Mouse (Mus musculus) hindbrain, embryonic 15.5 days (tissue): ENCODE data around the gene Kifc3. TPM values are rescaled to one million over a fixed set of nuclear protein-coding genes. Genes with fewer than 3 reads are reported as not detected.
"Not testable (repeated sequence)": the region's sequence is repeated elsewhere in the genome, so short reads cannot be mapped to it uniquely, and the experiment has no call there.

Experiments used
- ATAC-seq: fragments of 200-750 bp; cut with Nextera tagmentation; 2 replicates; pipeline ENCODE4 v1.8.0; 2017; ENCODE audit warnings: low read depth, moderate number of reproducible peaks, moderate TSS enrichment; ENCODE audit not compliant: low FRiP score
- H3K27ac ChIP-seq: fragments of 300-500 bp; sonication (generic); replicated peaks from 2 replicates; pipeline ENCODE4 v1.5.1; 2015; ENCODE audit warnings: mild to moderate bottlenecking, inconsistent platforms
- H3K27me3 ChIP-seq: fragments of 300-500 bp; sonication (generic); 2 replicates; pipeline ENCODE4 v1.6.1; 2015; ENCODE audit warnings: control low read depth, inconsistent platforms
- H3K36me3 ChIP-seq: fragments of 300-500 bp; sonication (generic); 2 replicates; pipeline ENCODE4 v1.6.1; 2015; ENCODE audit warnings: control low read depth, inconsistent platforms
- H3K4me1 ChIP-seq: fragments of 300-500 bp; sonication (generic); replicated peaks from 2 replicates; pipeline ENCODE4 v1.6.1; 2015; ENCODE audit warnings: control low read depth, inconsistent platforms
- H3K4me2 ChIP-seq: fragments of 300-500 bp; sonication (generic); 2 replicates; pipeline ENCODE4 v1.6.1; 2015; ENCODE audit warnings: moderate library complexity, mild to moderate bottlenecking, inconsistent platforms
- H3K4me3 ChIP-seq: fragments of 300-500 bp; sonication (generic); 2 replicates; pipeline ENCODE4 v1.5.1; 2015; ENCODE audit warnings: mild to moderate bottlenecking, inconsistent platforms
- H3K9ac ChIP-seq: fragments of 300-500 bp; sonication (generic); 2 replicates; pipeline ENCODE4 v1.6.1; 2015; ENCODE audit warnings: inconsistent platforms
- H3K9me3 ChIP-seq: fragments of 300-500 bp; sonication (generic); 2 replicates; pipeline ENCODE4 v1.6.1; 2016; ENCODE audit warnings: control low read depth, inconsistent platforms
- WGBS: fragments of 180-500 bp; shearing (Covaris S2); methylation state at CpG from one replicate; pipeline ENCODE4 v1.1.7; 2015; 5-methylcytosine and 5-hydroxymethylcytosine counted together
- polyA plus RNA-seq: library from polyadenylated mRNA; unstranded; fragments of >200 nt; fragmentation: Nextera tagmentation; extraction: Ambion mirVana; gene quantifications from 2 replicates; pipeline ENCODE4 v1.2.1, GENCODE M21; 2015

The Kifc3 gene
- polyA plus RNA-seq, 1 experiment from 2014 or later = 30.2 TPM

DNA sequence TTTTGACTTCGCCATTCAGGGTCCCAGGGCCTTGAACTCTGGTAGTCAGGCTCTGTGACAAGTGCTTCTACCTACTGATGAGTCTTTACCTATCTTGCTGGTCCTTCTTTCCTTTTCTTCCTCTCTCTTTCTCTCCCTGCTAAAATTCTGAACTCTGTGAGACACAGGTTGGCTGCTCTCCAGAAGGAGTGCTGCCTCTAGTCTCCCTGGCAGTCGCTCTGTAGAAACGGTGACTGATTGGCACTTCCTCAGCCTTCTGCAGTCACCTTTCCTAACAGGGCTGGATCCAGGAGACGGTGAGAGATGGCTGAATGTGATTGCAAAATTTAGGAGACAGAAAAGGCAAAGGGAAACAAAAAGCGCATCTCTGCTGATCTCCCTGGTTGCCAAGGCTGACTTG lies 30.2 kb downstream of the Kifc3 start:
- no peaks in the 10 kb centered on the region for H3K36me3 ChIP-seq

DNA sequence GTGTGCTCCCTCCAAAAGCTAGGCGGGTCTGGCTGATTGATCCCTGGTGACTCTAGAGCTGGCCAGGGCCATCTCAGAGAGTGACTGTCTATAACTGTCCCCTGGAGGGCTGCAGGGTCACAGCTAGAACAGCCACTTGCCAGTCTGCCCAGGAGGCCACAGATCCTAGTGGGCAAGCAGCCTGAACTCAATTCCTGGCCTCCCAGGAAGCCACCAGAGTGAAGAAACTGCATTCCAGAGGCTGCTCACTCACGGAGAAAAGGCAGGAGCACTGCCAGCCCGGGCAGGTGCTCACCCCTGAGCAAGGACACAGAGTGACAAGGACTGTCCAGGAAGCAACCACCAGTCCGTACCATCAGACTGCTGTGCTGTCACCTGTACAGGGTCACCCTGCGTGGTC lies 34.9 kb downstream of the Kifc3 start:
- Histone ChIP-seq H3K4me2 (no peak overlapping the region), H3K36me3 (no peaks in the 10 kb centered on the region), H3K27ac (no peak overlapping the region), H3K9me3 (no peaks in the 10 kb centered on the region), H3K4me3 (no peak overlapping the region), H3K4me1 (no peaks in the 10 kb centered on the region; the same call in 1 of the 2 replicates), H3K27me3 (no peaks in the 10 kb centered on the region), H3K9ac (no peak overlapping the region)
- WGBS = 61% methylated on average over 5 of the region's 5 CpGs
- ATAC-seq = no peak

More for the DNA sequence above, 30.2 kb downstream of the Kifc3 start:
- 60% methylated on average over 5 of the region's 5 CpGs for WGBS
- no peak overlapping the region for H3K4me3 ChIP-seq
- no peak overlapping the region for H3K9ac ChIP-seq
- no peak overlapping the region for H3K27ac ChIP-seq
- no peak for ATAC-seq
- H3K4me2 ChIP-seq = no peak overlapping the region
- no peaks in the 10 kb centered on the region for H3K27me3 ChIP-seq
- peaks cover 21% of the 10 kb centered on the region for H3K4me1 ChIP-seq
- H3K9me3 ChIP-seq = no peaks in the 10 kb centered on the region

DNA sequence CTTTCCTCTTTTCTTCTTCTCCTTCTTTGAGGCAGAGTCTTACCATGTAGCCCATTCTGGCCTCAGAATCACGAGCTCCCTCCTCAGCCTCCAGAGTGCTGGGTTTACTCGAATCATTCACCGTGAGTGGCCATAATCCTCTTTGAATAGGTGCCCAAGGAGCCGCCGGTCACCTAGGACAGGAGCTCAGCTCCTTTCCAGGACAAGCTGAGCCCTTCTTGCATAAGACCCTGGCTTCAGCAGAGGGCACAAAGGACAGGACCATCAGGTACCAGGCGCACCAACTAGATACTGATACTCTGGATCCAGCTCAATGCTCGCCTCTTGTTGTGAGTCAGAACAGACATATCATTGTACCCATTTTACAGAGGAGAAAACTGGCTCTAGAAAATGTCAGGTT lies 36.2 kb downstream of the Kifc3 start:
- Histone ChIP-seq H3K9me3 (no peaks in the 10 kb centered on the region), H3K27ac (no peak overlapping the region), H3K4me2 (no peak overlapping the region), H3K27me3 (no peaks in the 10 kb centered on the region), H3K36me3 (no peaks in the 10 kb centered on the region), H3K4me1 (no peaks in the 10 kb centered on the region), H3K4me3 (no peak overlapping the region), H3K9ac (no peak overlapping the region)
- WGBS = 79% methylated on average over 7 of the region's 7 CpGs
- ATAC-seq = no peak

DNA sequence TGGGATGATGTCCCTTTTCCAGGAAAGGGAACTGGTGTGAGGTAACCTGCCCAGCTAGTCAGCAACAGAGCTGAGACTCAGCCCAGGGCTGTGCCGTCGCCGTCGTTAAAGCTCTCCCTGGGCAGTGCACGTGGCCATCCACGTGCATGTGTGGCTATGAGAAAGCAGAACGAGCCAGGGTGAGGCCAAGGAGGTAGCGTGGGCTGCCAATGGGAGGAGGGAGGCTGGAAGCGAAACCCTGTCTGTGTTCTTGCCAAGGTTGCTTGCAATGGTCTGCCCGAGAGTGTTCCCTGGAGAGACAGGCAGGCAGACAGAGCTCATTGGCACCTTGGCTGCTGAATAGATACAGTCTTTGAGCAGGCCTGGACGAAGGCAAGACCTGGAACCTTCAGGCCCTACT lies 36.7 kb downstream of the Kifc3 start:
- H3K4me2 ChIP-seq = no peak overlapping the region
- H3K36me3 ChIP-seq = no peaks in the 10 kb centered on the region
- no peaks in the 10 kb centered on the region for H3K27me3 ChIP-seq
- H3K4me1 ChIP-seq = no peaks in the 10 kb centered on the region
- no peak overlapping the region for H3K4me3 ChIP-seq
- WGBS = 66% methylated on average over 11 of the region's 11 CpGs
- H3K9me3 ChIP-seq = no peaks in the 10 kb centered on the region
- no peak overlapping the region for H3K9ac ChIP-seq
- ATAC-seq = no peak
- no peak overlapping the region for H3K27ac ChIP-seq

DNA sequence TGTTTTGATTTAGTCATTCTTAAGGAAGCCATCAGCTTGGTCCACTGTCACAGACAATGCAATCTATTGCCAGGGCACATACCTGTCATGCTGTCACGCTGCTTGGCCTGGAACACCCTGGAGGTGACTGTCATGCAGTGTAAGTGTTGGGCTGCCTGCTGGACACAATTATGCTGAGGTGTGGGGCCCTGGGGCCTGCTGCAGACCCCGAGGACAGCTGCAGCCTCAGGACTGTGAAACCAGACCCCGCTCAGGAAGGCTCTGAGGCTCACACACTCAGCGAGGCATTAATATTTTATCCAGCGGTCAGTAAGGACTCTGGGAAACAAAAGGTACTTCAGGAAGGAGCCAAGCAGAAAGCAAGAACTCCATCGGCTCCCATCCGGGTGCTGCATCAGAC lies 38.1 kb downstream of the Kifc3 start:
- Histone ChIP-seq H3K4me2 (no peak overlapping the region), H3K9me3 (no peaks in the 10 kb centered on the region), H3K36me3 (no peaks in the 10 kb centered on the region), H3K4me1 (no peaks in the 10 kb centered on the region), H3K27me3 (no peaks in the 10 kb centered on the region), H3K27ac (no peak overlapping the region), H3K4me3 (no peak overlapping the region), H3K9ac (no peak overlapping the region)
- 67% methylated on average over 7 of the region's 7 CpGs for WGBS
- no peak for ATAC-seq

DNA sequence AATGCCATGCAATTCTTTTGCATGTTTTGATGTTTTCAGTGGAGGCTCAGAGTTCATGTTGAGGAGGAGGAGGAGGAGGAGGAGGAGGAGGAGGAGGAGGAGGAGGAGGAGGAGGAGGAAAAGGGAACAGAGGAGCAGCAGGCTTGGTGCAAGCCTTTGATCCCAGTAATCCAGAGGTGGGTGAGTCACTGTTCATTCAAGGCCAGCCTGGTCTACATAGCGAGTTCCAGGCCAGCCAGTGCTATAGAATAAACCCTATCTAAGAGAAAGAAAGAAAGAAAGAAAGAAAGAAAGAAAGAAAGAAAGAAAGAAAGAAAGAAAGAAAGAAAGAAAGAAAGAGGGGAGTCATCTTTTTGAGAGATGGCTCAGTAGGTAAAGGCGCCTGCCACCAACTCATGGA lies 38.6 kb downstream of the Kifc3 start:
- not testable (repeated sequence) for H3K4me3 ChIP-seq, H3K9me3 ChIP-seq, H3K9ac ChIP-seq, ATAC-seq, H3K27me3 ChIP-seq, H3K4me1 ChIP-seq, H3K36me3 ChIP-seq, H3K27ac ChIP-seq, H3K4me2 ChIP-seq
- 82% methylated on average over 2 of the region's 2 CpGs for WGBS

DNA sequence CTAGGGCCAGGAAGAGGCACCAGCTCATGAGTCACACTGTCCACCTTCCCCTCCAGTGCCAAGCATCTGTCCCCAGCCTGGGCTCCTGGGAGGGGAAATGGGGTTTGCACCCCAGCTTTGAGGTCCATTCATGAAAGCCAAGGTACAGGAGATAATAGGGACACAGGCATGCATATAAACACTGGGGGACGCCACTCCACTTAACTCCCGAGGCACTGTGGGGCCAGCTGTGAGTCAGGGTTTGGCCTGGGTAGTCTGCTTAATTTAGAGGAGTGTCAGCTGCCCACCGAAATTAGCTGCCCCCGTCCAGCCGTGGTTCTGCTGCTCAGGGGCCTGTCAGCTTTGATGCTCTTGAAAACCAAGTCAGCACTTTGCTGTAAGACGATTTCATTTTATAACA lies 39.8 kb downstream of the Kifc3 start:
- Histone ChIP-seq H3K9ac (no peak overlapping the region), H3K4me2 (no peak overlapping the region), H3K36me3 (no peaks in the 10 kb centered on the region), H3K4me3 (no peak overlapping the region), H3K9me3 (no peaks in the 10 kb centered on the region), H3K27ac (no peak overlapping the region), H3K4me1 (no peaks in the 10 kb centered on the region), H3K27me3 (no peaks in the 10 kb centered on the region)
- ATAC-seq = no peak
- 39% methylated on average over 6 of the region's 6 CpGs for WGBS

DNA sequence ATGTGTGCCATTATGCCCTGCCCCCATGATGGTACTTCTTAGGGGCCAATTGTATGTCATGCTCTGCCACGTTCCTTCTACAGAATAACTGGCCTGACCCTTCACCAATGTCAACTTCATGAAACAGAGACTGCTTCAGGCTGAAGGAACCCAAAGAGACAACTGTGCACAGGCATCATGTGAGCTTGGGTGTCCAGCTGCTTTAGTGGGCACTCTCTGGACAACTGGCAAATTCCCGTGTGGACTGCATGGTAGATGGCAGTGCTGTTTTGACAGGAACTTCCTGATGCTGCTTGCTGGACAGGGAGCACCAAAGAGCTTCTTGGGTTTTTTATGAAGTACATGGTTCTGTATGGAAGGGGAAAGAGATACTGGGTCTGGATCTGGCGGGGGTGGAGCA lies 43.3 kb downstream of the Kifc3 start:
- Histone ChIP-seq H3K4me2 (no peak overlapping the region), H3K4me1 (no peaks in the 10 kb centered on the region), H3K36me3 (no peaks in the 10 kb centered on the region), H3K27ac (no peak overlapping the region), H3K9me3 (no peaks in the 10 kb centered on the region), H3K4me3 (no peak overlapping the region), H3K27me3 (no peaks in the 10 kb centered on the region), H3K9ac (no peak overlapping the region)
- 87% methylated on average over 3 of the region's 3 CpGs for WGBS
- ATAC-seq = no peak

DNA sequence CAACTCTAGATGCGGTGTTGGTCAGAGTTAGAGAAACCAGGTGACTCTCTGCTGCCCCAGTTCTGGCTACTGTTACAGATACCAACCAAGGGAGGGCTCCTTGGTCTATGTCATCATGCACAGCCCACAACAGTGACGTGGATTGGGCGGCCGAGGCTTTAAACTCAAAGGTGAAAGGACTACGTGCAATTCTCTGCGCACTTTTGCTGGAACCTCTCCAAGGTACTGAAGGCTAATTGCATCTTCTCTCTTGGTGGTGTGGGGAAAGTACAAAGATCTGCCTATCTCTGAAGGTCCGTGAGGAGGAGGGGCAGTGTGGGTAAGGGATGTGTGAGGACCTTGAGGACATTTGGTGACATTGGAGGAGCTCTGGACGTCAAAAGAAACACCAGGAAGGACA lies 44.0 kb downstream of the Kifc3 start:
- no peaks in the 10 kb centered on the region for H3K4me1 ChIP-seq
- no peaks in the 10 kb centered on the region for H3K9me3 ChIP-seq
- WGBS = 86% methylated on average over 8 of the region's 8 CpGs
- no peak overlapping the region for H3K27ac ChIP-seq
- H3K36me3 ChIP-seq = no peaks in the 10 kb centered on the region
- no peak overlapping the region for H3K4me3 ChIP-seq
- H3K9ac ChIP-seq = no peak overlapping the region
- no peaks in the 10 kb centered on the region for H3K27me3 ChIP-seq
- no peak overlapping the region for H3K4me2 ChIP-seq
- no peak for ATAC-seq

DNA sequence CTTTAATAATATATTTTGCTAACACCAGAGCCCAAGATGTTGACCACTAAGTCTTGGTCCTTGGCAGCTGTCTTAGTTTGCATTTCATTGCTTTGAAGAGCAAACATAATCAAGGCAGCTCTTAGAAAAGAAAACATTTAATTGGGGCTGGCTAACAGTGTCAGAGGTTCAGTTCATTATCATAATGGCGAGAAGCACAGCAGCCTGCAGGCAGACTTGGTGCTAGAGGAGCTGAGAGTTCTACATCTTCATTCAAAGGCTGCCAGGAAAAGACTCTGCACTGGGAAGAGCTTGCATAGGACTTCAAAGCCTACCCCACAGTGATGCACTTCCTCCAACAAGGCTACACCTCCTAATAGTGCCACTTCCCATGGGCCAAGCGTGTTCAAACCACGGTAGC lies 45.5 kb downstream of the Kifc3 start:
- no peak for ATAC-seq
- Histone ChIP-seq H3K9me3 (no peaks in the 10 kb centered on the region), H3K27me3 (no peaks in the 10 kb centered on the region), H3K27ac (no peak overlapping the region), H3K36me3 (no peaks in the 10 kb centered on the region), H3K4me1 (no peaks in the 10 kb centered on the region), H3K4me3 (no peak overlapping the region), H3K4me2 (no peak overlapping the region), H3K9ac (no peak overlapping the region)
- WGBS = 65% methylated on average over 3 of the region's 3 CpGs

DNA sequence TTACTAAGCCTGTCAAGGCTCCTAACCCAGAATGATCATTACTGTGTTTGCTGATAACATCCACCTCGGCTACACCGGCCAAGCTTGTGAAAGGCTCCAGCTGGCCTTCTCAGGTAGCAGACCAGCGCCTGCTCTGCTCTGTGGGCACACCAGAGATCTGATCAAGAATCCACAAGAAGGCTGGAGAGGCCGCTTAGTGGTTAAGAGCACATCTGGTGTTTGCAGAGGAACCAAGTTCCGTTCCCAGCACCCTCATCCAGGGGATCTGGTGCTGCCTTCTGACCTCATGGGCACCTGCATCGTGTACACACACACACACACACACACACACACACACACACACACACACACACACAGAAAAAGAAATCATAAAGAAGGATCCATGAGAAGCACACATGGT lies 46.5 kb downstream of the Kifc3 start:
- no peaks in the 10 kb centered on the region for H3K4me1 ChIP-seq
- no peak overlapping the region for H3K4me2 ChIP-seq
- H3K9me3 ChIP-seq = no peaks in the 10 kb centered on the region
- H3K27me3 ChIP-seq = no peaks in the 10 kb centered on the region
- ATAC-seq = no peak
- 93% methylated on average over 6 of the region's 6 CpGs for WGBS
- no peak overlapping the region for H3K27ac ChIP-seq
- H3K4me3 ChIP-seq = no peak overlapping the region
- no peaks in the 10 kb centered on the region for H3K36me3 ChIP-seq
- H3K9ac ChIP-seq = no peak overlapping the region

DNA sequence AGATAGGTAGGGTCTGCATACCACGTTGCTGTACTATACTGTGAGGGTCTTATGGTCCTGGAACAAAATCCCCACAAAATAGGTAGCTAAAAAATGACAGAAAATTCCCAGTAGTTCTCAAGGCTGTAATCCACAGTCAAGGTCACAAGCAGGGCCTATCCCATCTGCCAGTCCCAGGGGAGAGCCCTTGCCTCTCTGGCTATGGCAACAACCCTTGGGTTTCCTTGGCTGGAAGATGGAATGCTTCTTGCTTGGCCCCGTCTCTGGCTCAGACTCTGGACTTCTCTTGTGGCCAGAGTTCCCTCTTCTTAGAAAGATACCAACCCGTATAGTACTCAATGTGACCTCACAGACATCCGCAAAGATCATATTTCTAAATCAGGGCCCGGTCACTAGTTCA lies 47.3 kb downstream of the Kifc3 start:
- Histone ChIP-seq H3K9ac (no peak overlapping the region), H3K9me3 (no peaks in the 10 kb centered on the region), H3K4me3 (no peak overlapping the region), H3K27me3 (no peaks in the 10 kb centered on the region), H3K27ac (no peak overlapping the region), H3K4me2 (no peak overlapping the region), H3K36me3 (no peaks in the 10 kb centered on the region), H3K4me1 (no peaks in the 10 kb centered on the region)
- 86% methylated on average over 5 of the region's 5 CpGs for WGBS
- ATAC-seq = no peak

DNA sequence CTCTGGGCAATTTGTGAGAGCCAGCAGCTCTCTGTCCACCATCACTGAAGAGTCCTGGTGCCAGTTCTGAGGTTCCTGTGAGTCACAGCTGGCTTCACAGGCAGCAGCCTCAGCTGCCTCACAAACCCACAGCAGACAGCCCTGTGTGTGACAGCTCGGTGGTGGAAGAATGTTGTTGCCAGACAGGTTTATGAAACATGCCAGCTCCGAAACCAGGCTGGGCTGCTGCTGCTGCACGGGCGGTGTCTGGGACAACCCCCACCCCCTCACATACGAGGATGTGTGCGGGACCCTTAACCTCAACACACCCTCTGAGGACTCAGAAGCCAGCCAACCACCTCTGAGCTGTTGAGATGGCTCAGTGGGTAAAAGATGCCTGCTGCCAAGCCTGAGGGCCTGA lies 48.0 kb downstream of the Kifc3 start:
- Histone ChIP-seq H3K27ac (no peak overlapping the region), H3K9me3 (no peaks in the 10 kb centered on the region), H3K9ac (no peak overlapping the region), H3K4me2 (no peak overlapping the region), H3K4me3 (no peak overlapping the region), H3K27me3 (no peaks in the 10 kb centered on the region), H3K4me1 (no peaks in the 10 kb centered on the region), H3K36me3 (no peaks in the 10 kb centered on the region)
- no peak for ATAC-seq
- WGBS = 69% methylated on average over 6 of the region's 6 CpGs
